Mouse (Mus musculus): ENCODE measurements around the gene Pebp1.

DNA sequence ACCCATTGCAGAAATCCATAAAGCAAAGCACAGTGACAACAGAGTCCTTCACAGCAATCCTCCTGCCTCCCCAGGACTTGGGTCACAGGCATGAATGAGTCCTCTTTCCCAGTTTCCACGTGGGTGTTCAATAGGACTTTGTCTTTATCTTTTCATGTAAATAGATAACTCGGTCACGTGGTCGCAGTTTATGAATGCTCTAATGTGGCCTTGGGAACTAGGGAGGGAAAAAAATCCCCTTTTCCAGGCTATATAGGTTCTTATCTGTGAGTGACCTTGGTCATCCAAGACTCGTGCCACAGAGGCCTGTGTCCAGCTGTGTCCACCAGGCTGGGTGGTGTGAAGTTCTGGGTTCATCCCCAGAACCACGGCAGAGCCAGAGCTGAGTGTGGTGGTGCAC, 39.0 kb upstream of the Pebp1 start:
- TF ChIP-seq CTCF (IDR thresholded peaks at IDR 0.05; ENCODE audit: low read depth) (no peak), EP300 (IDR thresholded peaks at IDR 0.05; ENCODE audit: low read depth) (no peak)

Data from liver, postnatal 0 days (tissue).